Mouse (Mus musculus): ENCODE data around the gene Ttll4. TPM values are rescaled to one million over a fixed set of nuclear protein-coding genes. Genes with fewer than 3 reads are reported as not detected.

Ttll4 gene
- polyA plus RNA-seq, 1 experiment from 2014 or later: 2.4 TPM

DNA sequence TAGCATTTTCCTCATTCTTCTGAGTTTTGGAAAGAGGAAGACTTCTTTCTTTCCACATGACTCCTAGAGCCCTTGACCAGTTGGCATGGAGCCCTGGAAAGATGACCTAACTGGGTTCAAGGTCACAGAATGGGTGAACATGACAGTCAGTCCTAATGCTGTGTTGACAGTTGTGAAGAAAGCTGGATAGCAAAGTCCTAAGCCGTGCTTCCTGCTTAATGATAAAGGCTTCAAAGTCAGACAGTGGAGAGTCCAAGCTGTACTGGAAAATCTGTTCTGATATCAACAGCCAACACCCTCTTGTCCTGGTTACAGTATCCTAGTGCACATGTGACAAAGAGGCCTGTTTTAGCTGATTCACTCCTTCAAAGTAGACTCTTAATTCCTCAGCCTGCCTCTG, 37.2 kb downstream of the Ttll4 start:
- no peak overlapping the region for H3K4me3 ChIP-seq (ENCODE audit: low read depth, low read length)
- no peak for TF ChIP-seq CTCF (IDR thresholded peaks at IDR 0.05; ENCODE audit: low read depth)
- TF ChIP-seq EP300 (IDR thresholded peaks at IDR 0.05; ENCODE audit: low read depth): peak; percentile 59; the same call in 1 of the 2 replicates
- H3K27ac ChIP-seq (ENCODE audit: low read depth): peak overlapping the region; percentile 74
- H3K27me3 ChIP-seq (ENCODE audit: insufficient read depth, low read length): no peaks in the 10 kb centered on the region
- DNase-seq (peak; percentile 70), ATAC-seq (peak; percentile 88)
- 34% methylated on average over 1 of the region's 1 CpGs for WGBS (ENCODE audit: insufficient replicate concordance)
- H3K4me1 ChIP-seq (ENCODE audit: insufficient read depth): peaks cover 11% of the 10 kb centered on the region
- peaks cover 26% of the 10 kb centered on the region for H3K36me3 ChIP-seq (replicated peaks; ENCODE audit: insufficient read depth, low read length)
- H3K9ac ChIP-seq (replicated peaks): no peak overlapping the region
- H3K4me2 ChIP-seq (ENCODE audit: low read depth, low read length): no peak overlapping the region
- H3K9me3 ChIP-seq (ENCODE audit: low read length): no peaks in the 10 kb centered on the region

- Histone ChIP-seq H3K4me3 (ENCODE audit: low read depth, low read length) (no peak overlapping the region), H3K9me3 (ENCODE audit: low read length) (no peaks in the 10 kb centered on the region), H3K27me3 (ENCODE audit: insufficient read depth, low read length) (no peaks in the 10 kb centered on the region), H3K36me3 (replicated peaks; ENCODE audit: insufficient read depth, low read length) (peaks cover 8% of the 10 kb centered on the region), H3K27ac (ENCODE audit: low read depth) (no peak overlapping the region), H3K4me1 (ENCODE audit: insufficient read depth) (peaks cover 16% of the 10 kb centered on the region), H3K9ac (replicated peaks) (no peak overlapping the region), H3K4me2 (ENCODE audit: low read depth, low read length) (no peak overlapping the region)
- 60% methylated on average over 6 of the region's 6 CpGs for WGBS (ENCODE audit: insufficient replicate concordance)
- no peak for DNase-seq
- TF ChIP-seq CTCF (IDR thresholded peaks at IDR 0.05; ENCODE audit: low read depth) (no peak), EP300 (IDR thresholded peaks at IDR 0.05; ENCODE audit: low read depth) (no peak)
- no peak for ATAC-seq
Observed at GRCm38 (mm10) chr1:74702142-74702553, 40.6 kb downstream of the Ttll4 start.

DNA sequence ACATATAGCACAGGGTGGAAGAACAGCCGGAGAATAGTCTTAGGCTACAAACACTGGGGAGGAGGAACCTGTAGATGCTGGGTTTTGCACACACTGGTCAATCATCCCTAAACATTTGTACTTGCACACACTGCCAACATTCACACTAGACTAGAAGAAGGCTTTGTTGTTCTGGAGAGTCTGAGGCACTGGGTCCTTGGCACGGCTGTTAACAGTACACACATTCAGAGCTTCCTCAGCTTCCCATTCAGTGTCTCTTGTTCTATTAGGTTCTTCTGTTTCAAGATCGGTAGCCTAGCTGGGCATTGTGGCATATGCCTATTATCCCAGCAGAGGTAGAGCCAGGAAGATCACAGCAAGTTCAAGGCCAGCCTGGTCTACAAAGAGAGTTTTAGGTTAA, 42.6 kb downstream of the Ttll4 start:
- H3K9me3 ChIP-seq (ENCODE audit: low read length): no peaks in the 10 kb centered on the region
- no peak for DNase-seq
- WGBS (ENCODE audit: insufficient replicate concordance): 69% methylated on average over 3 of the region's 3 CpGs
- H3K4me3 ChIP-seq (ENCODE audit: low read depth, low read length): no peak overlapping the region
- no peak overlapping the region for H3K4me2 ChIP-seq (ENCODE audit: low read depth, low read length)
- H3K36me3 ChIP-seq (replicated peaks; ENCODE audit: insufficient read depth, low read length): 0 out of 2 replicates have a peak, but pooled peaks cover 3% of the 10 kb centered on the region
- no peak overlapping the region for H3K27ac ChIP-seq (ENCODE audit: low read depth)
- ATAC-seq: no peak
- H3K4me1 ChIP-seq (ENCODE audit: insufficient read depth): 0 out of 2 replicates have a peak, but pooled peaks cover 7% of the 10 kb centered on the region
- H3K9ac ChIP-seq (replicated peaks): no peak overlapping the region
- no peak for TF ChIP-seq CTCF (IDR thresholded peaks at IDR 0.05; ENCODE audit: low read depth)
- no peak for TF ChIP-seq EP300 (IDR thresholded peaks at IDR 0.05; ENCODE audit: low read depth)
- no peaks in the 10 kb centered on the region for H3K27me3 ChIP-seq (ENCODE audit: insufficient read depth, low read length)

DNA sequence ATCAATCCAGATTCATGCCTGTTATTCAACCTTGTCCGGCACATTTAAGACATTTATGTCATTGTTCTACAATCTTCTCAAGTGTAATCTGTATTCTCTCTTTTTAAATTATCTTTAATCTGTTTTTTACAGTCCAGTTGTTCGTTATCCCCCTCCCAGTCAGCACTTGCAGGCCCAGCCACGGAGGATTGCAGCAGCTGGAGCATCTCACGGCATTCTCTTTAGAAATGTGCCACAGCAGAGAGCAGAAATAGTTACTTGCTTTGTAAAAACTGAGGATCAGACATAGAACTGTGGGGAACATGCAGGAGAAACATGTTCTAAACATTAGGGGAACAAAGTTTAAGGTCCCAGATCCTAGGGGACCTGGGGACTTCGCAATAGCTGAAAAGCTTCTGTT, 43.5 kb downstream of the Ttll4 start:
- H3K4me1 ChIP-seq (ENCODE audit: insufficient read depth): 0 out of 2 replicates have a peak, but pooled peaks cover 5% of the 10 kb centered on the region
- H3K4me2 ChIP-seq (ENCODE audit: low read depth, low read length): no peak overlapping the region
- WGBS (ENCODE audit: insufficient replicate concordance): 67% methylated on average over 5 of the region's 5 CpGs
- DNase-seq (no peak), ATAC-seq (no peak)
- H3K9ac ChIP-seq (replicated peaks): no peak overlapping the region
- H3K36me3 ChIP-seq (replicated peaks; ENCODE audit: insufficient read depth, low read length): 0 out of 2 replicates have a peak, but pooled peaks cover 3% of the 10 kb centered on the region
- no peak overlapping the region for H3K27ac ChIP-seq (ENCODE audit: low read depth)
- no peaks in the 10 kb centered on the region for H3K27me3 ChIP-seq (ENCODE audit: insufficient read depth, low read length)
- TF ChIP-seq EP300 (IDR thresholded peaks at IDR 0.05; ENCODE audit: low read depth) (no peak), CTCF (IDR thresholded peaks at IDR 0.05; ENCODE audit: low read depth) (no peak)
- H3K9me3 ChIP-seq (ENCODE audit: low read length): no peaks in the 10 kb centered on the region
- no peak overlapping the region for H3K4me3 ChIP-seq (ENCODE audit: low read depth, low read length)

GRCm38 (mm10) chr1:74709566-74709965, 48.0 kb downstream of the Ttll4 start:
- no peak overlapping the region for H3K9ac ChIP-seq (replicated peaks)
- no peaks in the 10 kb centered on the region for H3K27me3 ChIP-seq (ENCODE audit: insufficient read depth, low read length)
- no peaks in the 10 kb centered on the region for H3K9me3 ChIP-seq (ENCODE audit: low read length)
- no peaks in the 10 kb centered on the region for H3K36me3 ChIP-seq (replicated peaks; ENCODE audit: insufficient read depth, low read length)
- ATAC-seq (no peak), DNase-seq (no peak)
- H3K4me1 ChIP-seq (ENCODE audit: insufficient read depth): peaks cover 8% of the 10 kb centered on the region; the same call in 1 of the 2 replicates
- H3K27ac ChIP-seq (ENCODE audit: low read depth): no peak overlapping the region
- 46% methylated on average over 6 of the region's 6 CpGs for WGBS (ENCODE audit: insufficient replicate concordance)
- no peak for TF ChIP-seq CTCF (IDR thresholded peaks at IDR 0.05; ENCODE audit: low read depth)
- no peak for TF ChIP-seq EP300 (IDR thresholded peaks at IDR 0.05; ENCODE audit: low read depth)
- no peak overlapping the region for H3K4me2 ChIP-seq (ENCODE audit: low read depth, low read length)
- no peak overlapping the region for H3K4me3 ChIP-seq (ENCODE audit: low read depth, low read length)

- DNase-seq (no peak), ATAC-seq (no peak)
- H3K27ac ChIP-seq (ENCODE audit: low read depth): peak overlapping the region; percentile 94
- no peak overlapping the region; the same call in 1 of the 2 replicates for H3K4me2 ChIP-seq (ENCODE audit: low read depth, low read length)
- TF ChIP-seq EP300 (IDR thresholded peaks at IDR 0.05; ENCODE audit: low read depth) (no peak), CTCF (IDR thresholded peaks at IDR 0.05; ENCODE audit: low read depth) (peak; percentile 30)
- no peak overlapping the region for H3K4me3 ChIP-seq (ENCODE audit: low read depth, low read length)
- no peaks in the 10 kb centered on the region for H3K36me3 ChIP-seq (replicated peaks; ENCODE audit: insufficient read depth, low read length)
- H3K9ac ChIP-seq (replicated peaks): no peak overlapping the region
- H3K27me3 ChIP-seq (ENCODE audit: insufficient read depth, low read length): no peaks in the 10 kb centered on the region
- H3K4me1 ChIP-seq (ENCODE audit: insufficient read depth): peaks cover 3% of the 10 kb centered on the region; the same call in 1 of the 2 replicates
- 55% methylated on average over 4 of the region's 4 CpGs for WGBS (ENCODE audit: insufficient replicate concordance)
- no peaks in the 10 kb centered on the region for H3K9me3 ChIP-seq (ENCODE audit: low read length)
Observed at GRCm38 (mm10) chr1:74712046-74712445, 50.5 kb downstream of the Ttll4 start.
